Mouse (Mus musculus): ENCODE data around the gene Polg.

DNA sequence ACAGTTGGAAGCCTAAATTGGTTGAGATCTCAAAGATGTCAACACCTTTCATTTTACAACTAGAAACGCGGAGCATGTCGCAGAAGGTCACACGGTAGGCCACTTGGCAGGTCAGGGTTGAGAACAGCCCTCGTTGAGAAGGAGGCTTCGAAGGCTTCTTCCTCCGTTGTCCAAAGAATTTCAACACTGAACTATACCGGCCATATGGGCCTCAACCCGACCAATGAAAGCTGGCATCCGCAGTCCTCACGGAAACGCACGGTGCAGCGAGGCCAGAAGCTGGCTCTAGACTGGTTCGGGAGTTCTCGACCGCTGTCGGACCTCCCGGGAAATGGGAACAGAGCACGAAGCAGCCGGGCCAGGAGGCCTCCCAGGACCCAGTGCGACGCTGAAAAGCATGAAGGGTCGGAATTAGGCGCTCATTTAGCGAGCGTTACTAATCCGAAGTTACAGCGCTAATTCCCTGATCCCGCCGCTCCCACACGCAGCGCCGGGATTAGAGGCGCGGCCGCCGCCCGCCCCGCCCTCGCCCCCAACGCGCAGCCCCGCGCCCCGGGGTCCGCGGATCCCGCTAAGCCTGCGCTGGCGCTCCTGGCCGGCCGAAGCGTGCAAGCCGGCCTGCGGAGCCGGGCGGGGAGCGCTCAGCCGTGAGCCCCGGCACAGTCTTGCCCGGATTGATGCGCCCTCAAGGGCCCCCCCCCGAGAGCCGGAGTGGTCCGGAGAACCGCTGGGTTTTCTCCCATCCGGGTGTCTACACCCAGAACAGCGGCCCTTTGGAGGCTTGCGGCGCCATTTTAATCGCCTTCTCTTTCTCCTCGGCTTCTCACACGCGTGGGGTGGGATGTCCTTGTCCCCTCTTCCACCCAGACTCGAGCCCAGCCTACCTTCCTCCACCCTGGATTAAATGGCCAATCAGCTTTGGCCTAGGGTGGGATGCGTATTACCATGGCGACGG is 42.4 kb upstream of the Polg start:
- TF ChIP-seq CTCF (IDR thresholded peaks at IDR 0.05; ENCODE audit: extremely low read depth, insufficient read depth, insufficient read length, insufficient replicate concordance) (no peak), POLR2A (IDR thresholded peaks at IDR 0.05; ENCODE audit: low read depth, low read length) (no peak)

All from spleen, adult 2 months (tissue).